Mouse (Mus musculus) forebrain, embryonic 10.5 days (tissue): ENCODE results near the gene Clec2i. TPM values are rescaled to one million over a fixed set of nuclear protein-coding genes. Genes with fewer than 3 reads are reported as not detected.
"Not testable (repeated sequence)": the region's sequence is repeated elsewhere in the genome, so short reads cannot be mapped to it uniquely, and the experiment has no call there.

ENCODE experiments used
- DNase-seq: peaks from one replicate; pipeline ENCODE4 v3.0.0-alpha.2; 2017; ENCODE audit warnings: low spot score; ENCODE audit errors: extremely low spot score
- H3K27ac ChIP-seq: fragments of 300-500 bp; sonication (generic); 2 replicates; pipeline ENCODE4 v1.5.1; 2016; ENCODE audit warnings: mild to moderate bottlenecking
- H3K27me3 ChIP-seq: fragments of 300-500 bp; sonication (generic); 2 replicates; pipeline ENCODE4 v1.6.1; 2016; ENCODE audit warnings: mild to moderate bottlenecking; ENCODE audit not compliant: poor library complexity, severe bottlenecking
- H3K36me3 ChIP-seq: fragments of 300-500 bp; sonication (generic); replicated peaks from 2 replicates; pipeline ENCODE4 v1.6.1; 2016; ENCODE audit warnings: mild to moderate bottlenecking, moderate library complexity
- H3K4me1 ChIP-seq: fragments of 300-500 bp; sonication (generic); 2 replicates; pipeline ENCODE4 v1.6.1; 2016
- H3K4me3 ChIP-seq: fragments of 300-500 bp; sonication (generic); 2 replicates; pipeline ENCODE4 v1.5.1; 2016; ENCODE audit warnings: mild to moderate bottlenecking, moderate library complexity
- H3K9me3 ChIP-seq: fragments of 300-500 bp; sonication (generic); 2 replicates; pipeline ENCODE4 v1.6.1; 2016; ENCODE audit warnings: mild to moderate bottlenecking, moderate library complexity
- WGBS: fragments of 180-500 bp; shearing (Covaris S2); methylation state at CpG from one replicate; pipeline ENCODE4 v1.1.7; 2016; 5-methylcytosine and 5-hydroxymethylcytosine counted together
- polyA plus RNA-seq: library from polyadenylated mRNA; unstranded; fragments of >200 nt; fragmentation: Nextera tagmentation; extraction: Ambion mirVana; gene quantifications from 2 replicates; pipeline ENCODE4 v1.2.1, GENCODE M21; 2016

Clec2i gene
- polyA plus RNA-seq = not detected in 2 replicates

- not testable (repeated sequence) for H3K36me3 ChIP-seq, H3K9me3 ChIP-seq
- WGBS = 90% methylated on average over 6 of the region's 6 CpGs
These were observed at the start of gene Clec2i for GRCm38 (mm10) chr6:128887091-128887790. Gene Clec2i, plus strand, starts transcription at chr6:128887588.

DNA sequence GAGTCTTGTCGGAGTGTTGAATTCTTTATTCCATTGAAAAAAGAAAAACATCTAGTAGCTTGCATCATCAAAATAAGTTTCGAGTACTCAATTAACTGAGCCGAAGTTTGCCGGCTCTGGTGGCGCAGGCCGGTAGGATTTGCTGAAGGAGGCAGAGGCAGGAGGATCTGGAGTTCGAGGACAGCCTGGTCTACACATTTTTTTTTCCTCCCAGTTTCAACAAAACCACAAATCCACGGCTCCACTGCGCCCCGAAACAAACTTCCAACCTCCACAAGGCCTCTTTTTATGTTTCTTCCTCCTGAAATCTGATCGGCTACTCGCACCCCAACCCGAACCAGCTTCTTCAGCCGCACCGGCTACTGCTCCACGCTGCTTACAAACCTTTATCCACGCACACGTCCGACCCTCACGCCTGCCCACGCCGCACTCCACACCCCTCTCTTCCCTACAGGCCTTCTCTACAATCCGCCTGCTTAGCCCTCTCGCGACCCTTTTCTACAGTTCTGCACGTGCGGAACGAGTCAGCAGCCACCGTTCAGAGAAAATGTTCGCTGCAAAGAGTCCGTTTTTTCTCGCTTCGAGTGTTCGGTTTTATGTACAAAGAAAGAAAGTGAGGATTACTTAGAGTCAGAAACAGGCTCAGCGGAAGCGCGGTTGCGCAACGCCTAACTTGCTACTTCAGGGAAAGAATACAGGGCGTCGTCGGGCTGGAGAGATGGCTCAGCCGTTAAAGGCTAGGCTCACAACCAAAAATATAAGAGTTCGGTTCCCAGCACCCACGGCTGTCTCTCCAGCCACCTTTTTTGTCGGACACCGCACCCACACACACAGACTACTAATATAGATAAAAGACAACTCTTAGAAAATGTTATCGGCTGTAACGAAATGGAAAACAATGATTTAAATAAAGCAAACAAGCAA lies 48.8 kb upstream of the Clec2i start:
- under 1% methylated on average over 49 of the region's 49 CpGs for WGBS
- Histone ChIP-seq H3K4me3 (peak overlapping the region; percentile 71), H3K27me3 (peaks cover 4% of the 10 kb centered on the region; the same call in 1 of the 2 replicates), H3K9me3 (no peaks in the 10 kb centered on the region), H3K27ac (peak overlapping the region; percentile 93), H3K4me1 (peaks cover 34% of the 10 kb centered on the region), H3K36me3 (no peaks in the 10 kb centered on the region)
- peak; percentile 87 for DNase-seq

More at GRCm38 (mm10) chr6:128887091-128887790, at the start of gene Clec2i:
- not testable (repeated sequence) for H3K27me3 ChIP-seq, H3K4me1 ChIP-seq, H3K4me3 ChIP-seq, DNase-seq, H3K27ac ChIP-seq

DNA sequence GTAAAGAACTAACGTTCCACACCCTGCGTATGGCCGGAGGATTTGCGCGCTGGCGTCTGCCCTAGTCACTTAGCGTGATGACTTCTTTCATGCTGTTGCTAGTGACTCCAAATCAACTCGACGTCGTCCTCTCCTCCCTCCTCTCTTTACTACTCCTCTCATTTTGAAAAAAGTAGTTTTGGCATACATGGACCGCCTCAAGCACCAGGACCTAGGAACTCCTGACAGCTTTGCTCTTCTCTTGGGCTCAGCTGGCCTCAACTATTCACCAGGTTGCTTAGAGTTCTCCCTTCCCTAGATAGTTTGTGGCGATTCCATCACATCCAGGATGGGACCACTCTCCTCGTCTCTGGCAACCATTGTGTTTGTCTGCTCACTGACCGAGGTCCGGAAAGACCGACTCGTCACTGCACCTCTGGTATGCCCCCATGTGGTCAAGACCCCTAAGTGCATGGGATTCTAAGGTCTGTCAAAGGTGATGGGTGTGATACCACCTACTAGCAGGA lies 48.1 kb upstream of the Clec2i start:
- peaks cover 4% of the 10 kb centered on the region; the same call in 1 of the 2 replicates for H3K27me3 ChIP-seq
- H3K27ac ChIP-seq = peak overlapping the region; percentile 93
- WGBS = 0% methylated on average over 17 of the region's 17 CpGs
- no peaks in the 10 kb centered on the region for H3K9me3 ChIP-seq
- H3K4me3 ChIP-seq = peak overlapping the region; percentile 71
- H3K36me3 ChIP-seq = no peaks in the 10 kb centered on the region
- H3K4me1 ChIP-seq = peaks cover 41% of the 10 kb centered on the region
- peak; percentile 84 for DNase-seq

GRCm38 (mm10) chr6:128839921-128840320 lies 47.5 kb upstream of the Clec2i start:
- WGBS = 75% methylated on average over 7 of the region's 7 CpGs
- Histone ChIP-seq H3K36me3 (no peaks in the 10 kb centered on the region), H3K4me3 (peak overlapping the region; percentile 71), H3K4me1 (peaks cover 46% of the 10 kb centered on the region), H3K27ac (no peak overlapping the region), H3K27me3 (peaks cover 4% of the 10 kb centered on the region; the same call in 1 of the 2 replicates), H3K9me3 (no peaks in the 10 kb centered on the region)
- no peak for DNase-seq

DNA sequence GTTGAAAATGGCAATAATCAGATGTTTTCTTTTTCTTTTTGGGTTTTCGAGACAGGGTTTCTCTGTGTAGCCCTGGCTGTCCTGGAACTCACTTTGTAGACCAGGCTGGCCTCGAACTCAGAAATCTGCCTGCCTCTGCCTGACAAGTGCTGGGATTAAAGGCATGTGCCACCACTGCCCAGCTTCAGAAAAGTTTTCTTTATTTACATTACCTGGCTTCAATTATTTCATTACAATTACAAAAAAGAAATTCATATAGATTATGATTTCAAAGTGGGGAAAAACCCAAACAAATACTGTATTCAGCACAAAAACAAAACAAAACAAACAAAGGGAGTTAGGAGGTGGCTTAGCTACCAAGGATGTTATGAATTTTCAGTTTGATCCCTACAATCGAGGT lies 46.7 kb upstream of the Clec2i start:
- not testable (repeated sequence) for DNase-seq, H3K27me3 ChIP-seq, H3K36me3 ChIP-seq, H3K9me3 ChIP-seq, H3K27ac ChIP-seq, H3K4me3 ChIP-seq
- WGBS = 88% methylated on average over 3 of the region's 3 CpGs
- peaks cover 52% of the 10 kb centered on the region for H3K4me1 ChIP-seq

DNA sequence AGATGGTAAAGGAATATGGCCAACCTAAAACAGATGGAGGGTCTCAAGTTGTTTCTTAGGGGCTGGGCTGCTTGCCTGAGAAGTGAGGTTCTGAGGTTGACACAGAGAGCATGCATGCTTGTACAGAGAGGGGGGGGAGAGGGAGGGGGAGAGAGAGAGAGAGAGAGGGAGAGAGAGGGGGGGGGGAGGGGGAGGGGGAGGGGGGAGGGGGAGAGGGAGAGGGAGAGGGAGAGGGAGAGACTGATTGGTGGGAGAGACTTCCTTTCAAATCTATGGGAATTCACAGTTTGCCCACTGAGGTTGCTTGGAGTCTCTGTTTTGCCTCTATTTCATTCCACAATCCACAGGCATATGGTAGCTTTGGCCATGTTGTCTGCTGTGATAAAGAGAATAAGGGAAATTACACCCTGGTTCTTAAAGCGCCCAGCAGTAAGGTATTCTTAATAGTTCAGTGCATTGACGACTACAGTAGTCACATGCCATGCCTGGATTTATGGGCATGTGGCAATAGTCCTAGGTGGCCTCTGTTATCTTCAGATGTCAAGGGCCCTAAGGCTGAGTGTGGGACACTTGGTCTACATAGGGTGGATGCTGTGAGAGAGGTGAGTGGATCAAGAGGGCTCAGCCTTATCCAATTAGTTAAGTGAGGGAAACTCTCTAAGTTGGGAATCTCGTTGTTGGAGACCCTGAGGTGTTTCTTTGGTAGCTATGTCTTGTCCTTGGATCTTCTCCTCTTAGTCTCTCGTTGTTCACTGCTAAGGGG lies 45.9 kb upstream of the Clec2i start:
- Histone ChIP-seq H3K27me3 (peaks cover 4% of the 10 kb centered on the region; the same call in 1 of the 2 replicates), H3K36me3 (no peaks in the 10 kb centered on the region), H3K9me3 (no peaks in the 10 kb centered on the region), H3K4me3 (peak overlapping the region; percentile 77), H3K4me1 (peaks cover 52% of the 10 kb centered on the region), H3K27ac (no peak overlapping the region)
- no peak for DNase-seq
- WGBS = 49% methylated on average over 4 of the region's 4 CpGs

DNA sequence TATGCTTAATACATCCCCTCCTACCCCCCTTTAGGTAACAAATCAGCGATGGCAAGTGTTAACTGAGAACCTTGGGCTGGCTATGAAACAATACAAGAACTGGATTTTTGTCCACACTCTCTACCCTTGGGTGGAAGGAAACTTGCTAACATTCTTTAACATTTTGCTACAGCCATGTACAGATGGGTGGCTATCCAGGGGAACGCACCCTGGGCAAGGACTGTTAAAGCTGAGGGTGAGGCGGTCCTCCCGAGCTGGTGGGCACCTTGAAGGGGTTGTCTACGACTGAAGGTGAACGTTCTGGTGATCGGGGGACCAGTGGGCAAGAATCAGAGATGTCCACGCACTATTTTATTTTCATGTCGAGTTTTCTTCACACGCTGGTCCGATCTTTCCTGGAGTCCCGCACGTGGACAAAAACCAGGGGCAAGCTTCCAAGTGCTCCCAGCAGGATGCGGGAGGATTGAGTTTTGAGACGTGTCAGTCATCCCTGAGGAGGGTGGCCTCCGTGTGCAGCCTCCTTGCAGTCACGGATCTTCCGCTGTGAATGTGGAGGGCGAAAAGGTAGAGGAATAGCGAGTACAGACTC lies 44.9 kb upstream of the Clec2i start:
- peaks cover 4% of the 10 kb centered on the region; the same call in 1 of the 2 replicates for H3K27me3 ChIP-seq
- DNase-seq = no peak
- H3K9me3 ChIP-seq = no peaks in the 10 kb centered on the region
- 1% methylated on average over 20 of the region's 20 CpGs for WGBS
- H3K36me3 ChIP-seq = no peaks in the 10 kb centered on the region
- peak overlapping the region; percentile 89 for H3K27ac ChIP-seq
- H3K4me3 ChIP-seq = peak overlapping the region; percentile 77
- H3K4me1 ChIP-seq = peaks cover 44% of the 10 kb centered on the region

GRCm38 (mm10) chr6:128842945-128843478 lies 44.4 kb upstream of the Clec2i start:
- Histone ChIP-seq H3K4me3 (peak overlapping the region; percentile 77), H3K36me3 (no peaks in the 10 kb centered on the region), H3K9me3 (no peaks in the 10 kb centered on the region), H3K4me1 (peaks cover 41% of the 10 kb centered on the region), H3K27me3 (peaks cover 4% of the 10 kb centered on the region; the same call in 1 of the 2 replicates), H3K27ac (peak overlapping the region; percentile 89)
- under 1% methylated on average over 44 of the region's 44 CpGs for WGBS
- DNase-seq = peak; percentile 94

DNA sequence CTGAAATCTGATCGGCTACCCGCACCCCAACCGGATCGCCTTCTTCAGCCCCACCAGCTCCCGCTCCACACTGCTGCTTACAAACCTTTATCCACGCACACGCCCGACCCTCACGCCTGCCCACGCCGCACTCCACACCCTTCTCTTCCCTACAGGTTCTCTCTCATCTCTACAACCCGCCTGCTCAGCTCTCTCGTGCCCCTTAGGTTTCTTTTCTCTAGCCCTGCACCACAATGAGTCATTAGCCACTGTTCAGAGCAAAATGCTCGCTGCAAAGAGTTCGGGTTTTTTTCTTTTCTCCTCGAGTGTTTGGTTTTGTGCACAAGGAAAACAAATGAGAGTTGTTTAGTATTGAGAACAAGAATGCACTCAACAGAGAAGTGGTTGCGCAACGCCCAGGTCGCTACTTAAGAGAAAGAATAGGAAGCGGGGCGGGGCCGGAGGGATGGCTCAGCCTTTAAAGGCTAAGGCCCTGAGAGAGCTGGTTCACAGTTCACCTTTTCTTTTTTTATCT lies 43.9 kb upstream of the Clec2i start:
- H3K27me3 ChIP-seq = peaks cover 4% of the 10 kb centered on the region; the same call in 1 of the 2 replicates
- H3K9me3 ChIP-seq = no peaks in the 10 kb centered on the region
- H3K4me1 ChIP-seq = peaks cover 41% of the 10 kb centered on the region
- peak; percentile 67 for DNase-seq
- WGBS = under 1% methylated on average over 22 of the region's 22 CpGs
- H3K27ac ChIP-seq = peak overlapping the region; percentile 89
- no peaks in the 10 kb centered on the region for H3K36me3 ChIP-seq
- H3K4me3 ChIP-seq = peak overlapping the region; percentile 77

- Histone ChIP-seq H3K27ac (no peak overlapping the region; the same call in 1 of the 2 replicates), H3K27me3 (peaks cover 4% of the 10 kb centered on the region; the same call in 1 of the 2 replicates), H3K36me3 (no peaks in the 10 kb centered on the region), H3K4me3 (peak overlapping the region; percentile 77), H3K9me3 (no peaks in the 10 kb centered on the region), H3K4me1 (peaks cover 40% of the 10 kb centered on the region)
- DNase-seq = peak; percentile 16
- WGBS = 31% methylated on average over 8 of the region's 8 CpGs
These were observed 43.3 kb upstream of the Clec2i start for GRCm38 (mm10) chr6:128844131-128844530.

GRCm38 (mm10) chr6:128844586-128845080 lies 42.8 kb upstream of the Clec2i start:
- WGBS = 69% methylated on average over 5 of the region's 5 CpGs
- Histone ChIP-seq H3K27ac (no peak overlapping the region), H3K36me3 (no peaks in the 10 kb centered on the region), H3K9me3 (no peaks in the 10 kb centered on the region), H3K4me3 (peak overlapping the region; percentile 77; the same call in 1 of the 2 replicates), H3K27me3 (peaks cover 4% of the 10 kb centered on the region; the same call in 1 of the 2 replicates), H3K4me1 (peaks cover 35% of the 10 kb centered on the region)
- DNase-seq = no peak
